Mouse (Mus musculus) gonadal fat pad, adult 2 months (tissue): ENCODE results near the gene Zic4. TPM values are rescaled to one million over a fixed set of nuclear protein-coding genes. Genes with fewer than 3 reads are reported as not detected.

Experiments
- DNase-seq: peaks from one replicate; pipeline ENCODE4 v3.0.0-alpha.2; 2012; ENCODE audit warnings: low read depth
- polyA plus RNA-seq: library from polyadenylated mRNA; depleted of rRNA; stranded (reverse); fragments of >200 nt; gene quantifications from 2 replicates; pipeline ENCODE4 v1.2.3, GENCODE M21; 2012; rRNA removed

The Zic4 gene
- not detected in 2 replicates for polyA plus RNA-seq

- DNase-seq: no peak
Measured at GRCm38 (mm10) chr9:91361856-91362601, at the start of gene Zic4. Gene Zic4, plus strand, starts transcription at chr9:91362413.

- DNase-seq: no peak
Measured at GRCm38 (mm10) chr9:91347591-91347990, 14.6 kb upstream of the Zic4 start.

GRCm38 (mm10) chr9:91348746-91349145 is 13.5 kb upstream of the Zic4 start:
- DNase-seq: no peak

- no peak for DNase-seq
Measured at GRCm38 (mm10) chr9:91350211-91350791, 11.9 kb upstream of the Zic4 start.

GRCm38 (mm10) chr9:91350861-91351291 is 11.3 kb upstream of the Zic4 start:
- DNase-seq: no peak

GRCm38 (mm10) chr9:91351361-91351760 is 10.9 kb upstream of the Zic4 start:
- DNase-seq: no peak

GRCm38 (mm10) chr9:91351961-91352411 is 10.2 kb upstream of the Zic4 start:
- DNase-seq: no peak

- DNase-seq: no peak
Measured at GRCm38 (mm10) chr9:91352786-91353185, 9.4 kb upstream of the Zic4 start.

GRCm38 (mm10) chr9:91353551-91354433 is 8.4 kb upstream of the Zic4 start:
- DNase-seq: no peak

- DNase-seq: no peak
Measured at GRCm38 (mm10) chr9:91354434-91355269, 7.6 kb upstream of the Zic4 start.

- DNase-seq: no peak
Measured at GRCm38 (mm10) chr9:91355270-91355589, 7.0 kb upstream of the Zic4 start.

GRCm38 (mm10) chr9:91355629-91356352 is 6.4 kb upstream of the Zic4 start:
- DNase-seq: no peak

- no peak for DNase-seq
Measured at GRCm38 (mm10) chr9:91356353-91356740, 5.9 kb upstream of the Zic4 start.

GRCm38 (mm10) chr9:91357321-91357720 is 4.9 kb upstream of the Zic4 start:
- no peak for DNase-seq

GRCm38 (mm10) chr9:91358851-91359687 is 3.1 kb upstream of the Zic4 start:
- DNase-seq: no peak

- no peak for DNase-seq
Measured at GRCm38 (mm10) chr9:91360151-91361032, 1.8 kb upstream of the Zic4 start.

- no peak for DNase-seq
Measured at GRCm38 (mm10) chr9:91361033-91361855, 969 bp upstream of the Zic4 start.
